Mouse (Mus musculus) heart, adult 2 months (tissue): Measurements from ENCODE around the gene Cul1. TPM values are rescaled to one million over a fixed set of nuclear protein-coding genes. Genes with fewer than 3 reads are reported as not detected.

Experiments
- DNase-seq, 2 experiments: peaks; one replicate each; pipeline ENCODE4 v3.0.0; 2021
- H3K27ac ChIP-seq: fragments of 200-600 bp; 2 replicates; pipeline ENCODE4 v1.8.1; 2022
- H3K27me3 ChIP-seq: fragments of 200-500 bp; 2 replicates; pipeline ENCODE4 v1.6.1; 2012; ENCODE audit warnings: mild to moderate bottlenecking, low read length, inconsistent platforms, mixed read lengths; ENCODE audit not compliant: control insufficient read depth, insufficient read depth
- H3K36me3 ChIP-seq: fragments of 200-500 bp; 2 replicates; pipeline ENCODE4 v1.6.1; 2012; ENCODE audit warnings: low read length, inconsistent platforms; ENCODE audit not compliant: control insufficient read depth, insufficient read depth
- H3K4me1 ChIP-seq: fragments of 200-500 bp; 2 replicates; pipeline ENCODE4 v1.6.1; 2011; ENCODE audit warnings: low read length; ENCODE audit not compliant: control insufficient read depth, insufficient read depth
- H3K4me3 ChIP-seq: fragments of 200-600 bp; 2 replicates; pipeline ENCODE4 v1.8.1; 2022
- H3K79me2 ChIP-seq: fragments of 200-500 bp; replicated peaks from 2 replicates; pipeline ENCODE4 v1.6.1; 2012; ENCODE audit warnings: mild to moderate bottlenecking, inconsistent platforms, low read length, moderate library complexity, mixed read lengths; ENCODE audit not compliant: control insufficient read depth, insufficient read depth
- H3K9ac ChIP-seq: fragments of 200-500 bp; 2 replicates; pipeline ENCODE4 v1.6.1; 2012; ENCODE audit warnings: low read depth, mild to moderate bottlenecking, control low read depth, inconsistent platforms, low read length, mixed read lengths
- CTCF ChIP-seq: fragments of 200-600 bp; IDR thresholded peaks from 2 replicates; pipeline ENCODE4 v1.8.1; 2022; ENCODE audit warnings: antibody characterized with exemption, mild to moderate bottlenecking, moderate library complexity
- EP300 ChIP-seq: fragments of 200-500 bp; IDR thresholded peaks from 2 replicates; pipeline ENCODE4 v1.6.1; 2011; ENCODE audit warnings: low read depth, low read length, control low read depth; ENCODE audit not compliant: insufficient read depth
- POLR2A ChIP-seq: fragments of 200-500 bp; IDR thresholded peaks from 2 replicates; pipeline ENCODE4 v1.6.1; 2011; ENCODE audit warnings: mild to moderate bottlenecking, low read depth, low read length, control low read depth; ENCODE audit not compliant: insufficient read depth
- WGBS: fragments of 180-500 bp; shearing (Covaris S2); methylation state at CpG from one replicate; pipeline ENCODE4 v1.1.7; 2018; 5-methylcytosine and 5-hydroxymethylcytosine counted together
- intact Hi-C: fragments of 180-260 bp; cut with DNase I; formaldehyde crosslinking; loops from one replicate; pipeline ENCODE4 v1.15.1; 2025
- polyA plus RNA-seq: library from polyadenylated mRNA; depleted of rRNA; stranded (reverse); fragments of >200 nt; gene quantifications from 2 replicates; pipeline ENCODE4 v1.2.3, GENCODE M21; 2012
- total RNA-seq, 2 experiments: library from RNA; stranded (reverse); gene quantifications; 2 replicates each; pipeline ENCODE4 v1.2.3; 2021

Gene Cul1
- total and polyA plus RNA-seq, 3 experiments: 22.7 to 68.6 (median 60.0) TPM

DNA sequence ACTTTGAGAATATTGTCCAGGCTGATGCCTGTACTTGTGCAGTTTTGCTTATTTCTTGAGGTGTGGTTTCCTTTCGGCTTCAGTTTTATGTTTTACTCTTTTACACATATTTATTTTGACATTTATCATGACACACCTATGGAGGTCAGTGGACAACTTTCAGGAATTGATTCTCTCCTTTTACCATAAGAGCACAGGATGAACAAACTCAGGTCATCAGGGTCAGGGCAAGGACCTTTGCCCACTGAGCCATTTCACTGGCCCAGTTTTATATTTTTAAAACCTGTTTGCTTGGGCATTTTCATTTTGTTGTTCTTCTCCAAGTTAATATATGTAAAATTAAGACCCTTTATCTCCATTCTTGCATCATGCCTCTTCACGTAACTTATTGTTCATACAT is 13.3 kb downstream of the Cul1 start:
- Histone ChIP-seq H3K9ac (no peak overlapping the region), H3K27me3 (no peaks in the 10 kb centered on the region), H3K79me2 (peaks cover 10% of the 10 kb centered on the region), H3K4me1 (peaks cover 8% of the 10 kb centered on the region), H3K36me3 (peaks cover 12% of the 10 kb centered on the region), H3K27ac (no peak overlapping the region), H3K4me3 (no peak overlapping the region)
- WGBS: 93% methylated on average over 2 of the region's 2 CpGs
- no peak for TF ChIP-seq EP300
- TF ChIP-seq POLR2A: no peak
- TF ChIP-seq CTCF: no peak
- DNase-seq: no peak
- intact Hi-C loops: no loop called here

DNA sequence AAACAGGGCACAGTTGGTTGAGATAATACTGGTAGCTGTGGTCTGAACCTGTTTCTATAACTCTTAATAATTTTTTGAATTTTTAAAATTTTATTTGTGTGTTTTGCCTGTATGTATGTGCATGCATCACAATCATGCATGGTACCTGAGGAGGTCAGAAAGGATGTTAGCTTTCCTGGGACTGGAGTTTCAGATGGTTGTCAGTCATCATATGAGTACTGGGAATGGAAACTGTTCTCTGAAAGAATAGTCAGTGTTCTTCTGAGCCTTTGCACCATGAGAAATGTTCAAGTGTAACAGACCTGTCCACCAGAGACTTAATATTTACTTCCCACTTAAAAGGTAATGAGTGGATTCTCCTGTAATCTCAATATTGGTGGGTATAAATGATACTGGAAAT is 13.9 kb downstream of the Cul1 start:
- Histone ChIP-seq H3K9ac (no peak overlapping the region), H3K4me3 (no peak overlapping the region), H3K36me3 (peaks cover 12% of the 10 kb centered on the region), H3K4me1 (peaks cover 8% of the 10 kb centered on the region), H3K79me2 (peaks cover 10% of the 10 kb centered on the region), H3K27ac (no peak overlapping the region), H3K27me3 (no peaks in the 10 kb centered on the region)
- no peak for TF ChIP-seq EP300
- no peak for TF ChIP-seq POLR2A
- no peak for TF ChIP-seq CTCF
- intact Hi-C loops: no loop called here
- DNase-seq: no peak

DNA sequence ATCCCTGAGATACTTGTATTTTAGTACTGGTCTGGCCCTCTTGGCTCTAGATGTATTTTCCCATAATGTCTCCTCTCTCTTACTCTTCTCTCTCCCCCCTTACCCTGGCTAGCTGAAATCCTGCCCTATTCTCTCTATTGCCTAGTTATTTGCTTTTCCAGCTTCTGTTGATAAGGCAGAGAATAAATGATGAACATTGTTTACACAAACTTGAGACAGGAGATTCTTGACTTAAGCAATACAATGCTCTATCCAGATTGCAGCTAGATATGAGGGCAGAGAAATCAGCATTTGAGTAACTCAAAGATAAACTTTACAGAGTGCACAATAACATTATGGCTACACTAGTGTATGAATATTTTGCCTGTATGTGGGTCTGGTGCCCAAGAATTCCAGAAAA is 16.6 kb downstream of the Cul1 start:
- H3K4me3 ChIP-seq: no peak overlapping the region
- TF ChIP-seq POLR2A: no peak
- TF ChIP-seq CTCF: no peak

DNA sequence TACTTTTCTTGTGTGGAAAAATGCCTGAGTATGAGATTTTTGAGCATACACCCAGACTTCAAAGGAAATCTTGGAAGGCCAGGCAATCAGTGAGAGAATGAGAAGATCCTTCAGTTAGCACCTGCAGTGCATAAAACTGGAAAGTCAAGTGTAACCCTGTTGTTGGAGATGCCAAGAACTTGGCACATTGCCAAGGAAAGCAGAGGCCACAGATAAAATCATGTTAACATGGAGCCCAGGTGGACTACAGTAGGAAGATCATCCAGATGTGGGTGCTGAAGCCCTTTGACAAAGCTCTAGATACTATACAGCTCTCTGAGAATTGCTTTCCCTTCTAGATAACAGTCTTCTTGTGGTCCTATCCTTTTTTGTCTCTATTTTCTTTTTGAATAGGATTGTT is 19.2 kb downstream of the Cul1 start:
- no peak overlapping the region for H3K27ac ChIP-seq
- peaks cover 2% of the 10 kb centered on the region for H3K4me1 ChIP-seq
- no peaks in the 10 kb centered on the region for H3K27me3 ChIP-seq
- no peak for DNase-seq
- no peak overlapping the region for H3K9ac ChIP-seq
- intact Hi-C loops: no loop called here
- H3K36me3 ChIP-seq: peaks cover 8% of the 10 kb centered on the region
- no peak overlapping the region for H3K4me3 ChIP-seq
- TF ChIP-seq CTCF: no peak
- H3K79me2 ChIP-seq: peaks cover 3% of the 10 kb centered on the region

More for the DNA sequence above, 16.6 kb downstream of the Cul1 start:
- H3K79me2 ChIP-seq: peaks cover 6% of the 10 kb centered on the region
- H3K4me1 ChIP-seq: peaks cover 6% of the 10 kb centered on the region
- H3K36me3 ChIP-seq: peaks cover 12% of the 10 kb centered on the region
- intact Hi-C loops: no loop called here
- H3K27me3 ChIP-seq: no peaks in the 10 kb centered on the region
- H3K9ac ChIP-seq: no peak overlapping the region
- H3K27ac ChIP-seq: no peak overlapping the region
- DNase-seq: no peak

DNA sequence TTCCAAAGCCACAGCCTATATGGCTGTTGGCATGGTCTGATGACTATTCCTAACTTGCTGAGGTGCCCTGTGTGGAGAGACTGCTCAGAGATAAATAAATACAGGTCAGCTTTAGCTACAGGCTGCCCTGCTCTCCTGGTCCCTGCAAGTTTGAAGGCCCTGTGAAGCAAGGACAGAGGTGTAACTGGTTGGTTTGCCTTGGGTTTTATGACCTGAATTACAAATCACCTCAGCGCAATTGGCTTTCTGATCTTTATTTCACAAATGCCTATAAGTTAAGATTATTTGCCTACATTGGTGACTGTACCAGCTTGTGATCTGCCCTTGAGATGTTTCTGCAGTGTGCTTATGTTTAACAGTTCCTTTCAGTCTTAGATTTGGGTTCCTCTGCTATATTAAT is 28.8 kb downstream of the Cul1 start:
- 100% methylated on average over 1 of the region's 1 CpGs for WGBS
- Histone ChIP-seq H3K4me3 (no peak overlapping the region), H3K4me1 (no peaks in the 10 kb centered on the region; the same call in 1 of the 2 replicates), H3K9ac (no peak overlapping the region), H3K79me2 (peaks cover 5% of the 10 kb centered on the region), H3K36me3 (0 out of 2 replicates have a peak, but pooled peaks cover 2% of the 10 kb centered on the region), H3K27ac (no peak overlapping the region), H3K27me3 (no peaks in the 10 kb centered on the region)
- intact Hi-C loops: no loop called here
- no peak for TF ChIP-seq CTCF
- no peak for TF ChIP-seq POLR2A
- no peak for TF ChIP-seq EP300
- DNase-seq: no peak

DNA sequence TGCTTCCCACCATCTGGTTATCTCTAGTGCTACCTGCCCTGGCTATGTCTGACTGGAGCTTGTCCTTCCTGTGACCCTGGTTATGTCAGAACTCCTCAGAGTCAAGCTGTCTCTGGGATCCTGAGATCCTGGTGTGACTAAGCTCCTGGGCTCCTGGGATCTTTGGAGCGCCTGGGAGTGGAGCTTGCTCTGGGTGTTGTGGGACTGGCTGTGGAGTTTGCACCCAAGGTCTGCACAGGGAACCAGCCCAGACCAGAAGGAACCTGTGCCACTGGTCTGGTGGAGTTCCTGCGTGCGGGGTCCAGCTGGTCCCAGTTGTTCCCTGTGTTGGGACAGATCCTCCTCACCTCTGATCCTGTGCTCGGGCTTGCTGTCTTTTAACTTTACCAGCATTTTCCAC is 41.4 kb downstream of the Cul1 start:
- Histone ChIP-seq H3K27ac (no peak overlapping the region), H3K79me2 (no peaks in the 10 kb centered on the region), H3K4me1 (no peaks in the 10 kb centered on the region), H3K9ac (no peak overlapping the region), H3K4me3 (no peak overlapping the region), H3K36me3 (peaks cover 3% of the 10 kb centered on the region), H3K27me3 (no peaks in the 10 kb centered on the region)
- WGBS: 83% methylated on average over 4 of the region's 4 CpGs
- TF ChIP-seq CTCF (no peak), POLR2A (no peak), EP300 (no peak)
- intact Hi-C loops: no loop called here
- no peak for DNase-seq

DNA sequence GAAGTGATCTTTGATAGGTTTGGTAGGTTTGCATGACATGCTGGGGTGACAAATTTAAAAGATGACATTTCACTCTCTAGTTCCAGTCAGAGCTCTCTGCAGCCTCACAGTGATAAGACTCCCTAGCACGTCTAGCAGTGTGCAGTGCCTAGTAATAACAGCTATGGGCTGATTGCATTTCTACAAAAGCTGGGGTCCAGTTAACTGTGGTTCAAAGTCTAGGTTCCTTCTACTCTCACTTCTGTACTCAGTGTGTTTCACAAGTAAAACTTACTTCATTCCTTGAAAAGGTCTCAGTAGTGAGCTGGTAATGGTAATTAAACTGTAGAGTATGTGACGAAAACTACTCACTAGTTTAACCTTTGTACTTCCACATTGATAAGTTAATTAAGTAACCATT is 66.8 kb downstream of the Cul1 start:
- DNase-seq: no peak
- TF ChIP-seq POLR2A: no peak
- TF ChIP-seq CTCF: no peak
- TF ChIP-seq EP300: no peak
- peaks cover 4% of the 10 kb centered on the region for H3K36me3 ChIP-seq
- 86% methylated on average over 2 of the region's 2 CpGs for WGBS
- H3K79me2 ChIP-seq: no peaks in the 10 kb centered on the region
- H3K4me3 ChIP-seq: no peak overlapping the region
- H3K9ac ChIP-seq: no peak overlapping the region
- H3K27me3 ChIP-seq: no peaks in the 10 kb centered on the region
- H3K4me1 ChIP-seq: no peaks in the 10 kb centered on the region
- intact Hi-C loops: no loop called here
- no peak overlapping the region for H3K27ac ChIP-seq
